Comparison of ENCODE assay signal across 8 mouse cellular contexts in genomic region chr1:161748138-161748537, GRCm38 (mm10). TPM values are rescaled to one million over a fixed set of nuclear protein-coding genes. Genes with fewer than 3 reads are reported as not detected.
DNase-seq lines count a peak whose midpoint lies in the region; ATAC-seq and TF ChIP-seq lines count a peak whose summit lies in the region.

No protein-coding gene starts in this region.

- H3K36me3 ChIP-seq in C2C12 (ENCODE audit: control insufficient read depth, insufficient read depth): no peaks in the 10 kb centered on the region

- no peak overlapping the region for H3ac ChIP-seq in C2C12 (ENCODE audit: control insufficient read depth, insufficient read length, low read depth)

- DNase-seq in gastrocnemius, adult 18-20 months (ENCODE audit: low spot score): peak; percentile 24
- DNase-seq in gastrocnemius, postnatal 25 days: no peak
- peak; percentile 11 for DNase-seq in adrenal gland, adult 8-10 months
- DNase-seq in layer of hippocampus, adult 18-20 months (ENCODE audit: low spot score in 2 of 2): peak; percentile 25 to 64
- peak; percentile 79 for DNase-seq in lung, postnatal 10 days
- DNase-seq in spleen, adult 12 weeks (ENCODE audit: low spot score): peak; percentile 72

- H3K79me2 ChIP-seq in C2C12 (ENCODE audit: control insufficient read depth, insufficient read depth): no peaks in the 10 kb centered on the region

- TF ChIP-seq CTCF in C2C12 (IDR thresholded peaks at IDR 0.05; ENCODE audit: control insufficient read depth, insufficient read depth, insufficient read length): peak; percentile 31

- H3K79me3 ChIP-seq in C2C12 (ENCODE audit: low read depth): no peaks in the 10 kb centered on the region

- no peaks in the 10 kb centered on the region for H3K27me3 ChIP-seq in C2C12 (ENCODE audit: control insufficient read depth, insufficient read depth, insufficient read length)

- ATAC-seq in erythroid progenitor cell, adult 5-6 weeks (replicated peaks; ENCODE audit: low FRiP score, poor library complexity, severe bottlenecking): peak; percentile 76

- H3K4me3 ChIP-seq in C2C12 (ENCODE audit: insufficient read depth, poor library complexity, severe bottlenecking): no peak overlapping the region

TF ChIP-seq in C2C12, 6 proteins besides CTCF, POLR2A, EP300 and RAD21:
- TF ChIP-seq CEBPB (IDR thresholded peaks at IDR 0.05; ENCODE audit: low read depth) (no peak), FOSL1 (IDR thresholded peaks at IDR 0.05; ENCODE audit: insufficient read depth, low read length, poor library complexity, severe bottlenecking) (no peak), MAX (IDR thresholded peaks at IDR 0.05) (no peak), MYOG (IDR thresholded peaks at IDR 0.05; ENCODE audit: control insufficient read depth, extremely low read depth, insufficient read length) (no peak), MYOD1 (IDR thresholded peaks at IDR 0.05; ENCODE audit: control insufficient read depth, insufficient read length, low read depth) (no peak), USF1 (IDR thresholded peaks at IDR 0.05; ENCODE audit: low read depth) (no peak)

RNA-seq across cellular contexts. Expression of gene Fasl, which starts 40.2 kb away (rescaled TPM):
- total RNA-seq in gastrocnemius, adult 18-20 months (2021): not detected
- not detected for total RNA-seq in gastrocnemius, postnatal 25 days (2021)
- polyA plus RNA-seq in C2C12 (2012; fragmentation: generic; extraction: Trizol): not detected
- 1 to 10 TPM in 1 of 4 experiments, under 1 TPM in 1, not detected in 2; 0.35 to 1.4 TPM for total RNA-seq in adrenal gland, adult 8-10 months (2022)
- total RNA-seq in erythroid progenitor cell, adult 5-6 weeks (2015; ENCODE audit: low replicate concordance): 3.2 TPM in 1 of 2 replicates, not detected in the other
- not detected in 2 replicates for total RNA-seq in erythroid progenitor cell, adult 5-6 weeks (2017; ENCODE audit: low replicate concordance)
- not detected for total RNA-seq in layer of hippocampus, adult 18-20 months (2021)
